Mouse (Mus musculus) MEL (cell line): ENCODE measurements at regions not wholly inside any gene's neighbourhood (a gene's known extent, or its start where the extent isn't known, plus 50 kb on each side); places are given as distances from the start of the nearest gene placed in this dataset.

Experiments
- DNase-seq: peaks from one replicate; pipeline ENCODE4 v3.0.0; 2011; ENCODE audit warnings: low read depth, low spot score
- H3K27ac ChIP-seq: 2 replicates; pipeline ENCODE4 v1.5.1; 2012; ENCODE audit warnings: low read depth, mild to moderate bottlenecking, control low read depth, low read length, moderate library complexity; ENCODE audit not compliant: control insufficient read depth
- H3K27me3 ChIP-seq, 2 experiments: fragments of 150-350 bp in 1 of 2; sonication (generic) in 1 of 2; 2 replicates each; pipeline ENCODE4 v1.6.1; 2012; ENCODE audit warnings: low read length in 2 of 2, mild to moderate bottlenecking in 2 of 2, improper control_type of control experiment in 1 of 2, moderate library complexity in 1 of 2; ENCODE audit not compliant: insufficient read depth in 2 of 2, control insufficient read depth in 1 of 2
- H3K36me3 ChIP-seq, 2 experiments: 2 replicates each; pipeline ENCODE4 v1.6.1; 2012 to 2014; ENCODE audit warnings: low read length in 2 of 2, improper control_type of control experiment in 1 of 2, inconsistent platforms in 1 of 2, mild to moderate bottlenecking in 1 of 2; ENCODE audit not compliant: insufficient read depth in 2 of 2, control insufficient read depth in 1 of 2
- H3K4me1 ChIP-seq, 2 experiments: fragments of 150-350 bp in 1 of 2; sonication (generic) in 1 of 2; 2 replicates each; pipeline ENCODE4 v1.6.1; 2012; ENCODE audit warnings: low read length in 2 of 2, improper control_type of control experiment in 1 of 2, mild to moderate bottlenecking in 1 of 2; ENCODE audit not compliant: insufficient read depth in 2 of 2, control insufficient read depth in 1 of 2
- H3K4me3 ChIP-seq, 2 experiments: fragments of 150-350 bp in 1 of 2; sonication (generic) in 1 of 2; 2 replicates each; pipeline ENCODE4 v1.5.1; 2012; ENCODE audit warnings: low read depth in 2 of 2, low read length in 2 of 2, mild to moderate bottlenecking in 2 of 2, moderate library complexity in 2 of 2, control low read depth in 1 of 2, improper control_type of control experiment in 1 of 2; ENCODE audit not compliant: control insufficient read depth in 1 of 2, insufficient read depth in 1 of 2
- H3K79me2 ChIP-seq: 2 replicates; pipeline ENCODE4 v1.6.1; 2012; ENCODE audit warnings: mild to moderate bottlenecking, low read length, moderate library complexity; ENCODE audit not compliant: control insufficient read depth, poor library complexity, insufficient read depth
- H3K9ac ChIP-seq: 2 replicates; pipeline ENCODE4 v1.6.1; 2012; ENCODE audit warnings: low read depth, mild to moderate bottlenecking, control low read depth, low read length, moderate library complexity; ENCODE audit not compliant: control insufficient read depth, poor library complexity, severe bottlenecking
- H3K9me3 ChIP-seq: fragments of 150-350 bp; sonication (generic); replicated peaks from 2 replicates; pipeline ENCODE4 v1.6.1; 2012; ENCODE audit warnings: mild to moderate bottlenecking, low read length, improper control_type of control experiment, moderate library complexity; ENCODE audit not compliant: insufficient read depth
- CHD2 ChIP-seq: IDR thresholded peaks from 2 replicates; pipeline ENCODE4 v1.6.1; 2011; ENCODE audit warnings: low read length, improper control_type of control experiment
- CTCF ChIP-seq, 3 experiments: IDR thresholded peaks in 2 of 3; conservative IDR thresholded peaks in 1 of 3; 2 replicates each; pipeline ENCODE4 v1.5.1; 2011 to 2012; ENCODE audit warnings: low read length in 3 of 3, low read depth in 2 of 3, mild to moderate bottlenecking in 2 of 3, improper control_type of control experiment in 1 of 3, inconsistent platforms in 1 of 3, mixed read lengths in 1 of 3, moderate library complexity in 1 of 3; ENCODE audit not compliant: control insufficient read depth in 1 of 3, insufficient read depth in 1 of 3, poor library complexity in 1 of 3, severe bottlenecking in 1 of 3
- ELF1 ChIP-seq: IDR thresholded peaks from 2 replicates; pipeline ENCODE4 v1.6.1; 2014; ENCODE audit warnings: low read depth, mild to moderate bottlenecking, inconsistent platforms, low read length, improper control_type of control experiment, moderate library complexity
- GABPA ChIP-seq: IDR thresholded peaks from 2 replicates; pipeline ENCODE4 v1.6.1; 2012; ENCODE audit warnings: low read depth, mild to moderate bottlenecking, inconsistent platforms, low read length, improper control_type of control experiment, moderate library complexity
- HCFC1 ChIP-seq: IDR thresholded peaks from 2 replicates; pipeline ENCODE4 v1.6.1; 2012; ENCODE audit warnings: low read depth, mild to moderate bottlenecking, inconsistent platforms, low read length, improper control_type of control experiment, moderate library complexity
- JUND ChIP-seq: IDR thresholded peaks from 2 replicates; pipeline ENCODE4 v1.6.1; 2011; ENCODE audit warnings: low read depth, mild to moderate bottlenecking, improper control_type of control experiment, low read length
- KAT2A ChIP-seq: conservative IDR thresholded peaks from 2 replicates; pipeline ENCODE4 v1.6.1; 2012; ENCODE audit warnings: low read depth, low read length, improper control_type of control experiment, inconsistent platforms
- MAFK ChIP-seq: IDR thresholded peaks from 2 replicates; pipeline ENCODE4 v1.6.1; 2011; ENCODE audit warnings: low read depth, mild to moderate bottlenecking, low read length, improper control_type of control experiment, borderline replicate concordance
- MAZ ChIP-seq: IDR thresholded peaks from 2 replicates; pipeline ENCODE4 v1.6.1; 2012; ENCODE audit warnings: low read depth, mild to moderate bottlenecking, inconsistent platforms, low read length, improper control_type of control experiment
- MEF2A ChIP-seq: IDR thresholded peaks from 2 replicates; pipeline ENCODE4 v1.6.1; 2014; ENCODE audit warnings: low read depth, mild to moderate bottlenecking, inconsistent platforms, low read length, improper control_type of control experiment; ENCODE audit not compliant: poor library complexity, insufficient replicate concordance, severe bottlenecking; ENCODE audit errors: extremely low read depth
- POLR2AphosphoS5 ChIP-seq: IDR thresholded peaks from 2 replicates; pipeline ENCODE4 v1.6.1; 2012; ENCODE audit warnings: low read depth, borderline replicate concordance, mild to moderate bottlenecking, inconsistent platforms, low read length, moderate library complexity, mixed read lengths
- RAD21 ChIP-seq: IDR thresholded peaks from 2 replicates; pipeline ENCODE4 v1.6.1; 2011; ENCODE audit warnings: mild to moderate bottlenecking, low read depth, low read length, improper control_type of control experiment
- SIN3A ChIP-seq: IDR thresholded peaks from 2 replicates; pipeline ENCODE4 v1.6.1; 2012; ENCODE audit warnings: low read length, improper control_type of control experiment, inconsistent platforms
- SMC3 ChIP-seq: IDR thresholded peaks from 2 replicates; pipeline ENCODE4 v1.6.1; 2011; ENCODE audit warnings: low read depth, low read length, improper control_type of control experiment
- TCF12 ChIP-seq: IDR thresholded peaks from 2 replicates; pipeline ENCODE4 v1.6.1; 2014; ENCODE audit warnings: low read depth, mild to moderate bottlenecking, inconsistent platforms, low read length, improper control_type of control experiment, moderate library complexity
- UBTF ChIP-seq: IDR thresholded peaks from 2 replicates; pipeline ENCODE4 v1.6.1; 2012; ENCODE audit warnings: low read depth, mild to moderate bottlenecking, inconsistent platforms, low read length, improper control_type of control experiment, moderate library complexity, borderline replicate concordance; ENCODE audit not compliant: insufficient read depth
- USF1 ChIP-seq: IDR thresholded peaks from 2 replicates; pipeline ENCODE4 v1.6.1; 2014; ENCODE audit warnings: low read depth, mild to moderate bottlenecking, inconsistent platforms, low read length, improper control_type of control experiment, moderate library complexity
- ZC3H11A ChIP-seq: IDR thresholded peaks from 2 replicates; pipeline ENCODE4 v1.6.1; 2012; ENCODE audit warnings: low read depth, mild to moderate bottlenecking, inconsistent platforms, low read length, improper control_type of control experiment
- ZNF384 ChIP-seq: IDR thresholded peaks from 2 replicates; pipeline ENCODE4 v1.6.1; 2012; ENCODE audit warnings: low read depth, mild to moderate bottlenecking, inconsistent platforms, low read length, improper control_type of control experiment

DNA sequence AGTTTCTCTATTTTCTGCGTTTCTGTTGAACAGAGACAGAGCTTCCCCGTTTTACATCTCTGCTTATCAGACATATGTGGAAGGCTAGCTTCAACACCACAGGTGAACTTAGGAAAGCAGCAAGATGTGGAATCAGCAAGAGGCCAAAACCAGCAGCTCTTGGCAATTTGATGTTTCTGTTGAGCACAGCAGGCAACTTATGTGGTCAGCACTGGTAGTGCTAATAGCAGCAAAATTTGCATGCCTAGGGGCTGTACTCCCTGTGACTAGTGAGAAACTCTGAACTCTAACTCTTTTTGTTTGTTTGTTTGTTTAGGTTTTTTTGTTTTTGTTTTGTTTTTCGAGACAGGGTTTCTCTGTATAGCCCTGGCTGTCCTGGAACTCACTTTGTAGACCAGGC lies 289.5 kb upstream of the Tet2 start:
- Histone ChIP-seq H3K9ac (no peak overlapping the region), H3K36me3 (no peaks in the 10 kb centered on the region), H3K27ac (no peak overlapping the region), H3K79me2 (no peaks in the 10 kb centered on the region), H3K4me3 (no peak overlapping the region), H3K9me3 (no peaks in the 10 kb centered on the region), H3K27me3 (no peaks in the 10 kb centered on the region), H3K4me1 (no peaks in the 10 kb centered on the region)
- TF ChIP-seq CTCF (IDR thresholded peaks at IDR 0.05 in 2 of 3, conservative IDR thresholded peaks at IDR 0.05 in 1 of 3; ENCODE audit: control insufficient read depth in 1 of 3, insufficient read depth in 1 of 3, low read depth in 2 of 3, low read length in 3 of 3, poor library complexity in 1 of 3, severe bottlenecking in 1 of 3) (no peak), SMC3 (no peak), RAD21 (no peak), POLR2AphosphoS5 (no peak), ELF1 (no peak), TCF12 (no peak), ZC3H11A (no peak), UBTF (no peak), ZNF384 (no peak), MAZ (no peak)
- DNase-seq = no peak

DNA sequence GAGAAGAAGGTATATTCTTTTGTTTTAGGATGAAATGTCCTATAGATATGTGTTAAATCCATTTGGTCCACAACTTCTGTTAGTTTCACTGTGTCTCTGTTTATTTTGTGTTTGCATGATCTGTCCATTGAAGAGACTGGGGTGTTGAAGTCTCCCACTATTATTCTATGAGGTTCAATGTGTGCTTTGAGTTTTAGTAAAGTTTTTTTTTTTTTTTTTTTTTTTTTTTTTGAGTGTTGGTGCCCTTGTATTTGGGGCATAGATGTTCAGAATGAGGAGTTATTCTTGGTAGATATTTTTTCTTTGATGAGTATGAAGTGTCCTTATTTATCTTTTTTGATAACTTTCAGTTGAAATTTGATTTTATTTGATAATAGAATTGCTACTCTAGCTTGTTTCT lies 301.4 kb upstream of the Tet2 start:
- DNase-seq = no peak
- Histone ChIP-seq H3K4me3 (no peak overlapping the region), H3K9ac (no peak overlapping the region), H3K9me3 (no peaks in the 10 kb centered on the region), H3K36me3 (no peaks in the 10 kb centered on the region), H3K27me3 (no peaks in the 10 kb centered on the region), H3K4me1 (no peaks in the 10 kb centered on the region), H3K79me2 (no peaks in the 10 kb centered on the region), H3K27ac (no peak overlapping the region)
- TF ChIP-seq SIN3A (no peak), KAT2A (no peak), MEF2A (no peak), TCF12 (no peak), HCFC1 (no peak), CHD2 (no peak), USF1 (no peak), GABPA (no peak), JUND (no peak), MAFK (no peak)
